Mouse (Mus musculus): ENCODE results near the gene Eid3.

- TF ChIP-seq CTCF (IDR thresholded peaks at IDR 0.05; ENCODE audit: low read depth): no peak
- TF ChIP-seq EP300 (IDR thresholded peaks at IDR 0.05; ENCODE audit: low read depth): no peak
These were observed 22.1 kb downstream of the Eid3 start for GRCm38 (mm10) chr10:82888576-82888975.

Measured in heart, postnatal 0 days (tissue).